Mouse (Mus musculus) megakaryocyte-erythroid progenitor cell, adult 5-6 weeks (primary cell): ENCODE results near the gene Xlr5c. TPM values are rescaled to one million over a fixed set of nuclear protein-coding genes. Genes with fewer than 3 reads are reported as not detected.
"Not testable (repeated sequence)": the region's sequence is repeated elsewhere in the genome, so short reads cannot be mapped to it uniquely, and the experiment has no call there.

Experiments
- ATAC-seq: replicated peaks from 2 replicates; pipeline ENCODE4 v1.8.0; 2016; ENCODE audit warnings: mild to moderate bottlenecking, inconsistent platforms; ENCODE audit not compliant: severe bottlenecking, poor library complexity, low FRiP score, low TSS enrichment
- total RNA-seq, 2 experiments: library from RNA; stranded (forward) in 1 of 2; stranded (reverse) in 1 of 2; fragments of 200-1000, 215-1000 nt in 1 of 2; fragments of >200 nt in 1 of 2; fragmentation: Nextera tagmentation in 1 of 2; gene quantifications; 2 replicates each; pipeline ENCODE4 v1.2.3; 2014 to 2017

Gene Xlr5c
- not detected in 2 replicates for total RNA-seq (2014; fragmentation: Nextera tagmentation)
- total RNA-seq (2017), result not detected in 2 replicates

DNA sequence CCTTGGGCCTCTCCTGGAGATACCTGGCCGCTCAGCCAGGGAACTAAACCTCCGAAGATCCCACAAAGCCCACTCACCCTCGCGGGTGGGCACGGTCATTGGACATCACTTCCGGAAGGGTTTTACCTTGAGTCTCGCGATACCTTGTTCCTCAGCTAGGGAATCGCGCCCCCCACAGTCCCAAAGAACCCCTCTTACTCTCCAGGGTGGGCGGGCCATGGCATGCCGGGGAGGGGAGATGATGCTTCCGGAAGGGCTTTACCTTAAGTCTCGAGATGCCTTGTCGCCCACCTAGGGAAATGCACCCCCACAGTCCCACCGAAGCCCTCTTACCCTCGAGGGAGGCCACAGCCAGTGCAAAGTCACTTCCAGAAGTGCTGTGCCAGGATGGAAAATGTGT, at the start of gene Xlr5c, which contains the start of gene Xlr5a:
TSS of gene Xlr5c (minus strand) at position 101 of the 400 bp plus-strand sequence.
TSS of gene Xlr5a (minus strand) at position 101 of the 400 bp plus-strand sequence.
- ATAC-seq, result not testable (repeated sequence)

DNA sequence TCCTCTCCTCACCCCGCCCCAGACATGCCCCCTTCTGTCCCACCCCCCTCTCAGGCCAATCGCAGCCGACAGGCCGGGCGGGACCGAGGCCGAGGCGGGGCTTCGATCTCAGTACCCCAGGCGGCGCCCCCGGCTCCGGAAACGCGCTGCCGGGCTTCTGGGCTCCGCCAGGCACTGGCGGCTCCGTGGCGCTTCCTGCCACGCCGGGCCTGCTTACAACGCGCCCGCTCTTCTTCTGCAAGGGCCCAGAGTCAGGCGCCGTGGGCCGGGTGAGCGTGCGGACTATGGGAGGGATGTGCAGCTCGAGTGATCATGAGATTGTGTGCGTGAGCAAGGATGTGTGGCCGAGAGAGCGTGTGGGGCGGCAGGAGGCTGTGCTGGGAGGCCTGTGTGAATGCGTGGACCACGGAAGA, 49.7 kb upstream of the Xlr5c start, which contains the start of gene Zfp275:
TSS of gene Zfp275 (plus strand) at position 139 of the 413 bp plus-strand sequence.
- ATAC-seq, result peak; percentile 75

DNA sequence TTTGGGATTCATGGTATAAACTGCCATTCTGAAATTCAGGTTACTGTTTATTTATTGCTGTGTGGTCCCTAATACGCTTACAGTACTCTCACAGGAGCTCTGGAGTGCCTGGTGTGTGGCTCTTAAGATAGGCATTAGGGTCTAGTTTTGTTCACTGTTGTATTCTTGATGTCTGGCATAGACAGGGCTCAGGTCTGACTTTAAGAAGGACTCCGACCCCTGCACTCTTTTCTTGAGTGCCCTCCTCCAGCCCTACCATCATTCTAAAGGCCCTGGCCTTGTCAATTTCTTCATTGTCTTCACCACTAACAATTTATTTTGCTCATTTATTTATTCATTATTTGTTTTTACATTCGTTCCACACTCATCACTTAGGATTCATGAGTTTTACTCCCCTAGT, 49.3 kb upstream of the Xlr5c start:
- ATAC-seq, result no peak

DNA sequence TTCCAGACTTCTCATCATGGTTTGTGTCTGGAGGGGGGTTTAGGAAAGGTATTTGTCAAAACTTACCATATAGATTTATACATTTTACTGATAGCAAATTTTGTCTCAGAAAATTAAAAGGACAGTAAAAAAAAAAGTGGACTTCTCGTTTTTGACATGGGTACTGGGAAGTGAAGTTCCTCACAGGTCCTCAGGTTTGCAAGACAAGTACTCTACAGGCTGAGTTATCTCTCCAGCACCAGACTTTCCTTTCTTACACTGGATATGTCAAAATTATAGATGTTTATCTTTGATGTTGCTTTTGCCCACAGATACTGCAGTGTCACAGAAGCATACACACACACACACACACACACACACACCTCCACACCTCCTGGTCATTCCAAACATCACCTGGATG, 48.7 kb upstream of the Xlr5c start:
- ATAC-seq, result no peak

DNA sequence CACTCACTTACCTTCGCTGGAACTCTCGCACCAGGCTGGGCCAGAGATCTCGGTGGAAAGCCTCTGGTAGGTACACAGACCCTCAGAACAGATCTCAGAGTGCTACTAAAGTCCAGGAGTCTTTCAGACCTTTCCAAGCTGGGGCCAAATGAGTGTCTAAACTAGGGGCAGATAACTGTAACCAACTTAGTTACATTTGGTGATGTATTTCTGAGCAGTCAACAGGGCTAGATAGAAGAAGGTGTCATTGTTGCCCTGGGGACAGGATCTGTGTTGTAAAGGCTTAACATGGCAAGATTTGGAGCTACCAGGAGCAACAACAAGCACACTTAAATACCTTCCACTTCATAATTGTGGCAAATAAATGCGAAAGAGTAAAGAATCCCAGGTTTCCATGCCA, 44.0 kb upstream of the Xlr5c start, which contains the start of gene Gm45015:
TSS of gene Gm45015 (minus strand) at position 101 of the 400 bp plus-strand sequence.
- no peak for ATAC-seq

DNA sequence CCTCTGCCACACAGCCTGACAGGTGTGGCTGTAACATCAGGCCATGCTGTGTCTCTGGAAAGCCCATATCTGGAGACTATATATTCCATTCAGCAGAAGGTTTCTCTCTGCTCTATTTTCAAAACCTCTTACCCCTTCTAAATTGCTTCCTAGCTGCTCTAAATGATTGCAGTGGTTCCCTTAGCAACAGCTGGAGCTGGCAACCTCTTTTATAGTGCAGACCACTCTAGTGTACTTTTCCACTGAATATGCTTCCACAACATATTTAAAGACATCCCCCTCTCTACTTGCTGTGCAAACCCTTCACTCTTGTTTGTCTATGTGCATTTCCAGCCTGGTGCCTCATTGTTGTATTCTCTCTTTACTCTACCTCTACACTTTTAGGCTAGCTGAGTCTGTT, 40.8 kb upstream of the Xlr5c start:
- no peak for ATAC-seq

DNA sequence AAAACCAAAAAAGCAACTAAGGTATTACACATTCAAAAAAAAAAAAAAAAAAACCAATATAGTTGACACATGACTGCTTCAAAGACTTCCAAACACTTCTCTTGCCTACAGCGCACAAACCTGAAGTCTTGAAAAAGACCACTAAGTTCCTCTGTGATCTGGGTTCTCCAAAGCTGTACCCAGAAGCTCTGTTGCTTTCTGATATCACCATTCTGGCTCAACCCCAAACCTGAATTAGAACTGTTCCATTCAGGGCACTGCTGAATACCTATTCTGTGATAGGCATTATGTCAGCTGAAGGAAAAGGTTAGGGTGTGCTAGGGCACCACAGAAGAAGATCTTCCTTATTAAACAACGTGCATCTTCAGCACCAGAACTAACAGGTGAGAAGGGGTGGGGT, 34.4 kb upstream of the Xlr5c start:
- ATAC-seq, result peak; percentile 65

DNA sequence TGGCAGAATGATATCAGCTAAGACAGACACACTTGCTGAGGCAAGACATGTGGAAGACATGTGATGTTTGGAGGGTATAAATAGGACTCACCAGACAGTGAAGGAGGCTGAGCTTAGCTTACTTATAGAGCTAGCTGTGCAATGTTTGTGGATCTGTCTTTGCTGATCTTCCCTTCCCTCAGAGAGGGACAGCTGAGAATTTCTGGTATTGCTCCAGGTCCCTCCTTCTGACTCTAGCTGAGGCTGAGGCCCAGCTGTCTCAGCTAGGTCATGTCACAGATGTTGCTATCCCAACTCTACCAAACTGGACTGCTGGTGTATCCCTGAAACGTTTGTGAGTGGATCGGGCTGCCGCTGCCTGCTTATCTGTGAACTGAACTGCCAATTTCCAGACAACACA, 28.3 kb upstream of the Xlr5c start:
- no peak for ATAC-seq

DNA sequence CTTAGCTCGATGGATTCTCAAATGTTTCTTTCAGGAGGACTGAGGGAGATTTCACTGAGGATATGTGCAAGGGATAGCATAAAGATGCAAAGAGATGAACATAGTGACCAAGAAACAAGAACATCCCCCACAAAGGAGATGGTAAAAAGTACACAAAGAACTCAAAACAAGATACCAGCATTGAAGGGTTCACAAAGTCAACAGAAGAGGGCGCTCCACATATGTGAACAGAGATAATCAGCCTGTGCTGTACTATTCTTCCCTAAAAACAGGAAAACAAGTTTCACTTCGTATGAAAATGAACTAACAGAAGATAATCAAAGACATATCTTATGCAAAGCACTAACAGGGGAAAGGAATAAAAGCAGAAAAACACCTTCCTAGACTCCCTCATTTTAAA, 19.7 kb upstream of the Xlr5c start:
- 0 out of 2 replicates have a peak, but pooled peaks have one; percentile 61 for ATAC-seq

DNA sequence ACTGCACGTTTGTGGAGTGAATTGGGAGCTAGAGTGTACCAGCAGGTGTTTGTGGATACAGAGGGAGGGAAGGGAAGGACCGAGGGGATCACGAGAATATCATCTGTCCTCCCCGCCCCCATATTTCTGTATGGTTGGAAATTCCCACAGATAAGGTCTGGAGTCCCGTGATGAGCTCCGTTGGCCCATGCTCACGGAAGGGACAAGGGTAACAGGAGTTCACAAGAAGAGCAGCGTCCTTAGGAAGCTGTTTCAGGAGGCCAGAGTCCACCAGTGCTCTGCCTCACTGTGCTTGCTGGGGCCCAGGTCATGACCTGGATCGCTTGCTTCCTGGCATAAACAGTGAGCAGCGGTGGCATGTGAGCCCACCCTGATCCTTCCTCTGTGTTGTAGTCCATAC, 3.0 kb upstream of the Xlr5c start:
- not testable (repeated sequence) for ATAC-seq

DNA sequence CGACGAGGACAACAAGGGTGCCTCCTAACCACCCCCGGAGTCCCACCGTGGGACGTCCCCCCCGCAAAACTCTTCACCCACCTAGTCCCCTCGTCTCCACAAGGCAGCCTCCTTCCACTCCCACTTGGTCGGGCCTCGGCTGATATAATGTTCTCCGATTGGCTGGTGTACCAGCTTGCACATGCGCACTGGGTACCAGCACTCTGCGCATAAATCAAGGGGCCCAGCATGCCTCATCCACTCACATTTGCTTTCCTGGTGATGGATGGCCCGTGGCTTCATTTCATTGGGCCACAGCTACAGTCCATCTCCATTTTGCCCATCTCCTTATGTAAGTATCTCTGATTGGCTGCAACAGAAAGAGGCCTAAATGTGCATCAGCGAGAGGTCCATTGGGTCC, 27.5 kb downstream of the Xlr5c start, which contains the start of gene Xlr3c:
TSS of gene Xlr3c (minus strand) at position 121 of the 400 bp plus-strand sequence.
- ATAC-seq, result not testable (repeated sequence)

DNA sequence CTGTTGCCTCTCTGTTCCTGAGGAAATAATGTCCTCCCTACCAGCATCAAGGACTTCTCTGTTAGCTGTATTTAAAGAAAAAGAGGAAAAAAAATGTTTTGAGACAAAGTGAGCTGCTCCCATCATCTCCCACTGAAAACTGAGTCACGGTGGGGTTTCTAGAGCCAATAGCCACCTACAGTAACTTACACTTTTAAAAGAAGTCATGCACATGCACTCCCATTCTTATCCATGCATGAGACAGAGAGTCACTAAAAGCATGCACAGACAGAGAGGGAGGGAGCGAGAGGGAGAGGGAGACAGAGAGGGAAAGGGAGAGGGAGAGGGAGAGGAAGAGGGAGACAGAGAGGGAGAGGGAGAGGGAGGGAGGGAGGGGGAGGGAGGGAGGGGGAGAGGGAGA, 30.3 kb downstream of the Xlr5c start:
- ATAC-seq, result not testable (repeated sequence)

DNA sequence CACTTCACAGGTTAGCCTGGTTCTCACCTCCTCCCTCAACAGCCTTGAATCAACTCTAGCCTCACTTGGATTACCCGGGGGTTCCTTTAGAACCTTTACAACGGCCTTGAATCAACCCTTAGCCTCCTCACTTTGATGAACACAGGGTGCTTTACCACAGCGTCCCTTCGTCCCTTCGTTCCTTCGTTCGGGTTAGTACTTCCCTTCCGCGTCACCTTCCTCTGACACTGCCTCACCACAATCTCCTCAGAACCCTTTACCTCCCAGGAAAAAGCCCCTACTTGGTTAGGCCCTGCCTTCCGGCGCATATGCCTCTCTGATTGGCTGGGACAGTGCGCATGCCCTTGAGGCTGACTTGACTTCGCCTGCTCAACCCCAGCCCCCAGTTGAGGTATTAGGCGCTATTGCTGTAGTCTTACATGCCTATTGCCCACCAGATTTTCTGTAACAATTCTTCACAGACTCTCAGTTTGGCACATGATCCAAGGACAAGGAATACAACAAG, 49.9 kb downstream of the Xlr5c start, which contains the start of gene Xlr4c:
TSS of gene Xlr4c (minus strand) at position 310 of the 505 bp plus-strand sequence.
- ATAC-seq, result not testable (repeated sequence)

Other genes starting within 250 kb of the Xlr5c start
- gene Pnma3, start 228.2 kb downstream of the Xlr5c start, total RNA-seq (2014; fragmentation: Nextera tagmentation), result not detected in 2 replicates
- gene Pnma3, start 228.2 kb downstream of the Xlr5c start, total RNA-seq (2017), result not detected in 2 replicates
- gene Xlr4a, start 210.5 kb downstream of the Xlr5c start, total RNA-seq (2014; fragmentation: Nextera tagmentation), result 12.6 and 21.7 TPM in 2 replicates
- 30.9 and 41.9 TPM in 2 replicates for gene Xlr4a, start 210.5 kb downstream of the Xlr5c start, total RNA-seq (2017)
- 1.2 and 4.0 TPM in 2 replicates for gene Xlr3a, start 195.9 kb downstream of the Xlr5c start, total RNA-seq (2014; fragmentation: Nextera tagmentation)
- 15.0 TPM in 1 of 2 replicates, not detected in the other for gene Xlr3a, start 195.9 kb downstream of the Xlr5c start, total RNA-seq (2017)
- not detected in 2 replicates for gene Gm14685, start 175.9 kb downstream of the Xlr5c start, total RNA-seq (2014; fragmentation: Nextera tagmentation)
- gene Gm14685, start 175.9 kb downstream of the Xlr5c start, total RNA-seq (2017), result not detected in 2 replicates
- not detected in 2 replicates for gene Xlr5b, start 144.2 kb downstream of the Xlr5c start, total RNA-seq (2014; fragmentation: Nextera tagmentation)
- not detected in 2 replicates for gene Xlr5b, start 144.2 kb downstream of the Xlr5c start, total RNA-seq (2017)
- not detected in 2 replicates for gene DXBay18, start 143.5 kb downstream of the Xlr5c start, total RNA-seq (2014; fragmentation: Nextera tagmentation)
- not detected in 2 replicates for gene DXBay18, start 143.5 kb downstream of the Xlr5c start, total RNA-seq (2017)
- not detected in 2 replicates for gene Spin2d, start 116.0 kb downstream of the Xlr5c start, total RNA-seq (2014; fragmentation: Nextera tagmentation)
- gene Spin2d, start 116.0 kb downstream of the Xlr5c start, total RNA-seq (2017), result not detected in 2 replicates
- gene Xlr3b, start 100.8 kb downstream of the Xlr5c start, total RNA-seq (2014; fragmentation: Nextera tagmentation), result 4.8 and 10.8 TPM in 2 replicates
- gene Xlr3b, start 100.8 kb downstream of the Xlr5c start, total RNA-seq (2017), result 4.2 and 4.4 TPM in 2 replicates
- gene Xlr4b, start 78.6 kb downstream of the Xlr5c start, total RNA-seq (2014; fragmentation: Nextera tagmentation), result 41.2 TPM in 2 replicates
- gene Xlr4b, start 78.6 kb downstream of the Xlr5c start, total RNA-seq (2017), result 23.1 and 29.2 TPM in 2 replicates
- 2.6 and 2.8 TPM in 2 replicates for gene F8a, start 64.7 kb downstream of the Xlr5c start, total RNA-seq (2014; fragmentation: Nextera tagmentation)
- 2.4 and 2.6 TPM in 2 replicates for gene F8a, start 64.7 kb downstream of the Xlr5c start, total RNA-seq (2017)
- gene Xlr4c, start 49.8 kb downstream of the Xlr5c start, total RNA-seq (2014; fragmentation: Nextera tagmentation), result 5.5 and 10.5 TPM in 2 replicates
- gene Xlr4c, start 49.8 kb downstream of the Xlr5c start, total RNA-seq (2017), result 24.6 and 34.2 TPM in 2 replicates
- gene Xlr3c, start 27.6 kb downstream of the Xlr5c start, total RNA-seq (2014; fragmentation: Nextera tagmentation), result not detected in 2 replicates
- 0.69 TPM in 1 of 2 replicates, not detected in the other for gene Xlr3c, start 27.6 kb downstream of the Xlr5c start, total RNA-seq (2017)
- gene Xlr5a, start within 50 bp of the Xlr5c start, total RNA-seq (2014; fragmentation: Nextera tagmentation), result not detected in 2 replicates
- gene Xlr5a, start within 50 bp of the Xlr5c start, total RNA-seq (2017), result not detected in 2 replicates
- not detected in 2 replicates for gene Gm45015, start 43.9 kb upstream of the Xlr5c start, total RNA-seq (2014; fragmentation: Nextera tagmentation)
- not detected in 2 replicates for gene Gm45015, start 43.9 kb upstream of the Xlr5c start, total RNA-seq (2017)
- 3.1 and 6.7 TPM in 2 replicates for gene Zfp275, start 49.6 kb upstream of the Xlr5c start, total RNA-seq (2014; fragmentation: Nextera tagmentation)
- gene Zfp275, start 49.6 kb upstream of the Xlr5c start, total RNA-seq (2017), result 1.8 and 2.5 TPM in 2 replicates
- not detected in 2 replicates for gene Gm18336, start 105.8 kb upstream of the Xlr5c start, total RNA-seq (2014; fragmentation: Nextera tagmentation)
- gene Gm18336, start 105.8 kb upstream of the Xlr5c start, total RNA-seq (2017), result not detected in 2 replicates
- 0.04 TPM in 1 of 2 replicates, not detected in the other for gene Zfp92, start 118.1 kb upstream of the Xlr5c start, total RNA-seq (2014; fragmentation: Nextera tagmentation)
- not detected in 2 replicates for gene Zfp92, start 118.1 kb upstream of the Xlr5c start, total RNA-seq (2017)
- gene Trex2, start 142.4 kb upstream of the Xlr5c start, total RNA-seq (2014; fragmentation: Nextera tagmentation), result not detected in 2 replicates
- not detected in 2 replicates for gene Trex2, start 142.4 kb upstream of the Xlr5c start, total RNA-seq (2017)
- gene Haus7, start 166.1 kb upstream of the Xlr5c start, total RNA-seq (2014; fragmentation: Nextera tagmentation), result 37.5 and 56.0 TPM in 2 replicates
- 81.1 and 85.6 TPM in 2 replicates for gene Haus7, start 166.1 kb upstream of the Xlr5c start, total RNA-seq (2017)
- 5.3 TPM in 1 of 2 replicates, not detected in the other for gene Bgn, start 190.6 kb upstream of the Xlr5c start, total RNA-seq (2014; fragmentation: Nextera tagmentation)
- gene Bgn, start 190.6 kb upstream of the Xlr5c start, total RNA-seq (2017), result 0.50 and 2.4 TPM in 2 replicates
- not detected in 2 replicates for gene Atp2b3, start 210.1 kb upstream of the Xlr5c start, total RNA-seq (2014; fragmentation: Nextera tagmentation)
- gene Atp2b3, start 210.1 kb upstream of the Xlr5c start, total RNA-seq (2017), result not detected in 2 replicates